Mouse (Mus musculus): ENCODE results near the gene Reg3a. TPM values are rescaled to one million over a fixed set of nuclear protein-coding genes. Genes with fewer than 3 reads are reported as not detected.
"Not testable (repeated sequence)": the region's sequence is repeated elsewhere in the genome, so short reads cannot be mapped to it uniquely, and the experiment has no call there.

Reg3a gene
- not detected in 2 replicates for polyA plus RNA-seq (2015; fragmentation: Nextera tagmentation; extraction: Ambion mirVana)

GRCm38 (mm10) chr6:78380409-78380808, at the start of gene Reg3a:
TSS of gene Reg3a (plus strand) at chr6:78380709.
- Histone ChIP-seq H3K4me1 (ENCODE audit: control insufficient read depth, insufficient read depth, low read length) (no peaks in the 10 kb centered on the region), H3K27me3 (ENCODE audit: control insufficient read depth, insufficient read depth, low read length) (no peaks in the 10 kb centered on the region), H3K9ac (ENCODE audit: low read length) (no peak within 1 kb of the TSS), H3K4me2 (ENCODE audit: low read depth, low read length) (no peak within 1 kb of the TSS), H3K9me3 (replicated peaks; ENCODE audit: control insufficient read depth, low read length) (no peaks in the 10 kb centered on the region), H3K36me3 (ENCODE audit: control insufficient read depth, insufficient read depth, low read length) (no peaks in the 10 kb centered on the region), H3K4me3 (replicated peaks; ENCODE audit: low read length) (no peak within 1 kb of the TSS), H3K27ac (ENCODE audit: low read length) (no peak within 1 kb of the TSS)
- ATAC-seq (ENCODE audit: insufficient read depth, low FRiP score): no peak

GRCm38 (mm10) chr6:78331919-78332569, 48.5 kb upstream of the Reg3a start:
- Histone ChIP-seq H3K4me1 (ENCODE audit: control insufficient read depth, insufficient read depth, low read length) (no peaks in the 10 kb centered on the region), H3K4me3 (replicated peaks; ENCODE audit: low read length) (no peak overlapping the region), H3K27ac (ENCODE audit: low read length) (no peak overlapping the region), H3K9me3 (replicated peaks; ENCODE audit: control insufficient read depth, low read length) (no peaks in the 10 kb centered on the region), H3K4me2 (ENCODE audit: low read depth, low read length) (no peak overlapping the region), H3K27me3 (ENCODE audit: control insufficient read depth, insufficient read depth, low read length) (no peaks in the 10 kb centered on the region), H3K36me3 (ENCODE audit: control insufficient read depth, insufficient read depth, low read length) (no peaks in the 10 kb centered on the region), H3K9ac (ENCODE audit: low read length) (no peak overlapping the region)
- WGBS: 27% methylated on average over 7 of the region's 7 CpGs
- no peak for ATAC-seq (ENCODE audit: insufficient read depth, low FRiP score)

DNA sequence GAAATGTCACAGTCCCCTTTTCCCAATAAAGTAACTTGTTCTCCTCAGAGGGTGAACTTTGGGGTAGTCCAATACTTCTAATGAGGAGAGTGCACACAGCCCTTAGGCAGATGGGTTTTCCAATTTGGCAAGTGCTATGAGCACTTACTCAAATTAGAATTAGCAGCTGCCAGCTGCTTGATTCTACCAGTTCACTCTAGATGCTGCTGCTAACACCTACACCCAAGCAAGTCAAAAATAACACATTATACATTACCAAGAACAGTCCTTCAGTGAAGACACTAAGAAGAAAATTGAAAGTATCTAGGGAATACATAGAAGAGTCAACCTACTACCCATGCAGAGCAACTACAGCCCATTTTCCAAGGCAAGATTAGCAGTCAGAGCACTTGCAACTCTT, 40.2 kb upstream of the Reg3a start:
- no peaks in the 10 kb centered on the region for H3K4me1 ChIP-seq (ENCODE audit: control insufficient read depth, insufficient read depth, low read length)
- H3K27ac ChIP-seq (ENCODE audit: low read length): no peak overlapping the region
- H3K4me2 ChIP-seq (ENCODE audit: low read depth, low read length): no peak overlapping the region
- no peaks in the 10 kb centered on the region for H3K36me3 ChIP-seq (ENCODE audit: control insufficient read depth, insufficient read depth, low read length)
- H3K9me3 ChIP-seq (replicated peaks; ENCODE audit: control insufficient read depth, low read length): no peaks in the 10 kb centered on the region
- H3K27me3 ChIP-seq (ENCODE audit: control insufficient read depth, insufficient read depth, low read length): no peaks in the 10 kb centered on the region
- ATAC-seq (ENCODE audit: insufficient read depth, low FRiP score): no peak
- H3K4me3 ChIP-seq (replicated peaks; ENCODE audit: low read length): no peak overlapping the region
- H3K9ac ChIP-seq (ENCODE audit: low read length): no peak overlapping the region

DNA sequence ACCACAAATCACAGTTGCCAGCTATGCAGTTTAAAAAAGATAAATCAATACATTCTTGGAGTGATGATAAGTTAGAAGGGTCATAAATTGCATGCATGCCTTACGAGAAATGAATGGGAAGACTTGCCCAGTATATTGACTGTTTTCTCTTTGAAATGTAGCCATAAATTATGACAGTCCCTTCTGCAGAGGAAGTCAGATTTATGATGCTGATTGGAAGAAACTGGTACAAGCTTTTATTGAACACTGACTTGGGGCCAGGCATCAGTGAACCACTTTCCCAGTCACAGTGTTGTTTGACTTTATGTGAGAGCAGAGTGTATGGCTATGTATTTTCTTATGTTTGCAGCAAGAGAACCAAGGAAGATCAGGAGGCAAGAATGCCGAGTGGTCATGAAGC, 38.8 kb upstream of the Reg3a start:
- Histone ChIP-seq H3K9ac (ENCODE audit: low read length) (no peak overlapping the region), H3K4me2 (ENCODE audit: low read depth, low read length) (no peak overlapping the region), H3K36me3 (ENCODE audit: control insufficient read depth, insufficient read depth, low read length) (no peaks in the 10 kb centered on the region), H3K27ac (ENCODE audit: low read length) (no peak overlapping the region), H3K9me3 (replicated peaks; ENCODE audit: control insufficient read depth, low read length) (no peaks in the 10 kb centered on the region), H3K4me1 (ENCODE audit: control insufficient read depth, insufficient read depth, low read length) (no peaks in the 10 kb centered on the region), H3K4me3 (replicated peaks; ENCODE audit: low read length) (no peak overlapping the region), H3K27me3 (ENCODE audit: control insufficient read depth, insufficient read depth, low read length) (no peaks in the 10 kb centered on the region)
- 55% methylated on average over 2 of the region's 2 CpGs for WGBS
- no peak for ATAC-seq (ENCODE audit: insufficient read depth, low FRiP score)

- no peak for ATAC-seq (ENCODE audit: insufficient read depth, low FRiP score)
- WGBS: 54% methylated on average over 2 of the region's 2 CpGs
- H3K4me3 ChIP-seq (replicated peaks; ENCODE audit: low read length): no peak overlapping the region
- H3K9ac ChIP-seq (ENCODE audit: low read length): no peak overlapping the region
- H3K9me3 ChIP-seq (replicated peaks; ENCODE audit: control insufficient read depth, low read length): no peaks in the 10 kb centered on the region
- H3K27me3 ChIP-seq (ENCODE audit: control insufficient read depth, insufficient read depth, low read length): no peaks in the 10 kb centered on the region
- no peaks in the 10 kb centered on the region for H3K4me1 ChIP-seq (ENCODE audit: control insufficient read depth, insufficient read depth, low read length)
- H3K27ac ChIP-seq (ENCODE audit: low read length): no peak overlapping the region
- no peak overlapping the region for H3K4me2 ChIP-seq (ENCODE audit: low read depth, low read length)
- H3K36me3 ChIP-seq (ENCODE audit: control insufficient read depth, insufficient read depth, low read length): no peaks in the 10 kb centered on the region
Observed at GRCm38 (mm10) chr6:78361971-78362563, 18.4 kb upstream of the Reg3a start.

DNA sequence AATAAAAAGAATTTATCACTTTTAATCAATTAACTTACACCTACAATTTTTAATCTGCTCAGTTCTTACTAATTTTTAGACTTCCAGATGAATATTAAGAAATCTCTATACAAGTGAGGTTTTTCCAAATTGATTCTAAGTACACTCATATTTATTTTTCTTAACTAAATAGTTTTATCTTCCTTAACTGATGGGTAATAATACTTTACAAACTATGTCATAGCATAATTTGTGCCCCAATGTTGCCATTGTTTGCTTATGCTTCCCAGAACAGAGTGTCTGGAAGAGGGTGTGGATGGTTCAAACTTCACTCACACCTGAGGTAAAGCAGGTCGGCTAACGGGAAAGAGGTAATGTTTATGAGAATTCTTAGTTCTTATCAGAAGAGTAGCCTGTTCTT, 10.2 kb upstream of the Reg3a start, which contains the start of gene Reg3b:
Gene Reg3b, plus strand, starts transcription at position 301 of the 400 bp plus-strand sequence.
- ATAC-seq (ENCODE audit: insufficient read depth, low FRiP score): no peak
- no peak within 1 kb of the TSS for H3K27ac ChIP-seq (ENCODE audit: low read length)
- H3K27me3 ChIP-seq (ENCODE audit: control insufficient read depth, insufficient read depth, low read length): no peaks in the 10 kb centered on the region
- H3K4me3 ChIP-seq (replicated peaks; ENCODE audit: low read length): no peak within 1 kb of the TSS
- H3K9ac ChIP-seq (ENCODE audit: low read length): no peak within 1 kb of the TSS
- 65% methylated on average over 2 of the region's 2 CpGs for WGBS
- no peaks in the 10 kb centered on the region for H3K4me1 ChIP-seq (ENCODE audit: control insufficient read depth, insufficient read depth, low read length)
- no peak within 1 kb of the TSS for H3K4me2 ChIP-seq (ENCODE audit: low read depth, low read length)
- H3K9me3 ChIP-seq (replicated peaks; ENCODE audit: control insufficient read depth, low read length): no peaks in the 10 kb centered on the region
- no peaks in the 10 kb centered on the region for H3K36me3 ChIP-seq (ENCODE audit: control insufficient read depth, insufficient read depth, low read length)

DNA sequence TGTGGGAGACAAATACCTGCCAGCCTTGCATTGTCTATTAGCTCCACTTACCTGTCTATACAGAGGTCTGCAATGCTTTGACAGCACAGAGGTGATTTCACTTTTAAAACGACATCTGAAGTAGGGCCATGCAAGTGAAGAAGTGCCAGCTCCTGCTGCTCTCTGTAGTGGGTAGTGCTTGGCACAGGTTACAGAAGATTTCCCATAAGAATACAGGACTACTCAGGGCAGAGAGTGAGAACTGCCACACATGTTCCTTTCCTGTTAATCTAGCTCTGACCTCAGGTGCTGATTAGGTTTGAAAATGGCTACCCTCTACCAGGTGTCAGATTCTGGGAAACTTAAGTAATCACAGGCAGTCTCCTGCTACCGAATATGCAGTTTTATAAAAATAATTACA, 1.7 kb upstream of the Reg3a start, which contains the start of gene Reg3d:
Gene Reg3d, minus strand, starts transcription at position 101 of the 400 bp plus-strand sequence.
- Histone ChIP-seq H3K4me1 (ENCODE audit: control insufficient read depth, insufficient read depth, low read length) (no peaks in the 10 kb centered on the region), H3K9me3 (replicated peaks; ENCODE audit: control insufficient read depth, low read length) (no peaks in the 10 kb centered on the region), H3K4me3 (replicated peaks; ENCODE audit: low read length) (no peak within 1 kb of the TSS), H3K27ac (ENCODE audit: low read length) (no peak within 1 kb of the TSS), H3K9ac (ENCODE audit: low read length) (no peak within 1 kb of the TSS), H3K27me3 (ENCODE audit: control insufficient read depth, insufficient read depth, low read length) (no peaks in the 10 kb centered on the region), H3K36me3 (ENCODE audit: control insufficient read depth, insufficient read depth, low read length) (no peaks in the 10 kb centered on the region), H3K4me2 (ENCODE audit: low read depth, low read length) (no peak within 1 kb of the TSS)
- WGBS: 60% methylated on average over 2 of the region's 2 CpGs
- ATAC-seq (ENCODE audit: insufficient read depth, low FRiP score): no peak

- Histone ChIP-seq H3K27ac (ENCODE audit: low read length) (no peak overlapping the region), H3K4me3 (replicated peaks; ENCODE audit: low read length) (no peak overlapping the region), H3K36me3 (ENCODE audit: control insufficient read depth, insufficient read depth, low read length) (no peaks in the 10 kb centered on the region), H3K9ac (ENCODE audit: low read length) (no peak overlapping the region), H3K27me3 (ENCODE audit: control insufficient read depth, insufficient read depth, low read length) (no peaks in the 10 kb centered on the region), H3K9me3 (replicated peaks; ENCODE audit: control insufficient read depth, low read length) (no peaks in the 10 kb centered on the region), H3K4me2 (ENCODE audit: low read depth, low read length) (no peak overlapping the region), H3K4me1 (ENCODE audit: control insufficient read depth, insufficient read depth, low read length) (no peaks in the 10 kb centered on the region)
- 86% methylated on average over 3 of the region's 3 CpGs for WGBS
- no peak for ATAC-seq (ENCODE audit: insufficient read depth, low FRiP score)
Observed at GRCm38 (mm10) chr6:78385609-78386008, 5.1 kb downstream of the Reg3a start.

DNA sequence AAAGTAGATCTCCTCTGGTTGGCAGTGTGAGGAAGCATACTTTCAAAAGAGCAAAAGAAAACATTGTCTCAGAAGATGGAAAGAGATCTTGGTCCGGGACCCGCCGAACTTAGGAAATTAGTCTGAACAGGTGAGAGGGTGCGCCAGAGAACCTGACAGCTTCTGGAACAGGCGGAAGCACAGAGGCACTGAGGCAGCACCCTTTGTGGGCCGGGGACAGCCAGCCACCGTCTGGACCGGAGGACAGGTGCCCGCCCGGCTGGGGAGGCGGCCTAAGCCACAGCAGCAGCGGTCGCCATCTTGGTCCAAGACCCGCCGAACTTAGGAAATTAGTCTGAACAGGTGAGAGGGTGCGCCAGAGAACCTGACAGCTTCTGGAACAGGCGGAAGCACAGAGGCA, 14.8 kb downstream of the Reg3a start, which contains the start of gene Reg2:
Gene Reg2, plus strand, starts transcription at position 301 of the 400 bp plus-strand sequence.
- H3K27ac ChIP-seq (ENCODE audit: low read length); H3K27me3 ChIP-seq (ENCODE audit: control insufficient read depth, insufficient read depth, low read length); H3K4me2 ChIP-seq (ENCODE audit: low read depth, low read length); H3K4me3 ChIP-seq (replicated peaks; ENCODE audit: low read length); H3K36me3 ChIP-seq (ENCODE audit: control insufficient read depth, insufficient read depth, low read length); ATAC-seq (ENCODE audit: insufficient read depth, low FRiP score); H3K9me3 ChIP-seq (replicated peaks; ENCODE audit: control insufficient read depth, low read length); H3K9ac ChIP-seq (ENCODE audit: low read length); H3K4me1 ChIP-seq (ENCODE audit: control insufficient read depth, insufficient read depth, low read length): not testable (repeated sequence)
- 98% methylated on average over 4 of the region's 17 CpGs for WGBS
